Mouse (Mus musculus): ENCODE results near the gene Hsd17b2. TPM values are rescaled to one million over a fixed set of nuclear protein-coding genes. Genes with fewer than 3 reads are reported as not detected.

Gene Hsd17b2
- polyA plus RNA-seq, 1 experiment from 2014 or later = not detected

DNA sequence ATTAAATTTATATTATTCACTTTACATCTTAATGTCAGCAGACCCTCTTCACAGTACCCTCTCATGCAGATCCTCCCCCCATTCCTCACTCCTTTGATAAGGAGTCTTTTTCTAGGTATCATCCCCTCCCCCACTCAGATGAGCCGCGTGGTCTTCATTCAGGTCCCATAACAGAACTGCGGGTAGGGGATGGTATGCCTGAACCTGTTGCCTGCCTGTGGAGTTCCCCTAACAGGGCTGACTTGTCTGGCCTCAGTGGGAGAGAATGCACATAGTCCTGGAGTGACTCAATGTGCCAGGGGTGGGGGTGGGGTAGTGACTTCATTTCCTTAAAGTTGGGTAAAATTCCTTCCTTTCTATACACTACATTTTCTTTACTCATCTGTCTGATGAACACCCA, 84.7 kb downstream of the Hsd17b2 start:
- Histone ChIP-seq H3K27me3 (ENCODE audit: control insufficient read depth, insufficient read depth, low read length) (no peaks in the 10 kb centered on the region), H3K9ac (replicated peaks; ENCODE audit: low read length) (no peak overlapping the region), H3K9me3 (ENCODE audit: control insufficient read depth, low read length) (peaks cover 5% of the 10 kb centered on the region; the same call in 1 of the 2 replicates), H3K4me2 (ENCODE audit: low read length) (no peak overlapping the region), H3K4me3 (replicated peaks; ENCODE audit: low read depth, low read length) (no peak overlapping the region), H3K36me3 (ENCODE audit: control insufficient read depth, insufficient read depth, low read length) (peaks cover 31% of the 10 kb centered on the region), H3K27ac (replicated peaks; ENCODE audit: low read depth, low read length) (no peak overlapping the region), H3K4me1 (ENCODE audit: control insufficient read depth, insufficient read depth, low read length) (no peaks in the 10 kb centered on the region)
- ATAC-seq (ENCODE audit: low FRiP score, low TSS enrichment) (no peak), DNase-seq (no peak)
- WGBS = 96% methylated on average over 3 of the region's 3 CpGs

DNA sequence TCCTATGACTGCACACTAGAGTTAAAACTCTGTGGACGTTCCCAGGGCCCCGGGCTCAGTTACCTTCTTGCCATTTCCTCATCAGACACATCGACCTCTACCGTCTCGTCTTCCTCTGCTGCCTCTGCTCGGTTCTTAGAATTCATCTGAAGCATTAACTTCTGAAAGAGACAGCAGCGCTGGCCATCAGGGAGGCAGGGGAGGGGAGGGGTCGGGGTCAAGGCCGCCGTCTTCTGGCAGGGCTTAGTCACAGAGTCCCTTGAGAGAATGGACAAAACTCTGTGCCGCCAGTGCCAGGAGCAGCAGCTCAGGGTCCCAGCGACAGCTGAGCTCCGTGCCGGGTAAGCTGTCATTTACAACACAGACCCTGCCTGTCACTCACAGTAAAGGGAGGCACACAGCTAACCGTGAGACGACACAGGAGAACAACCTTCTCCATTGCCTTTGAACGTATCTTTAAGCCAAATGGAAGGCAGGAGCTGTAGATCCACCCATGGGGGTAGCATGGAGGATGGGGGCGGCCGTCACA, 91.0 kb downstream of the Hsd17b2 start:
- no peaks in the 10 kb centered on the region for H3K9me3 ChIP-seq (ENCODE audit: control insufficient read depth, low read length)
- no peaks in the 10 kb centered on the region for H3K27me3 ChIP-seq (ENCODE audit: control insufficient read depth, insufficient read depth, low read length)
- WGBS = 58% methylated on average over 19 of the region's 19 CpGs
- no peak overlapping the region for H3K4me3 ChIP-seq (replicated peaks; ENCODE audit: low read depth, low read length)
- peak; percentile 12 for DNase-seq
- no peak overlapping the region for H3K9ac ChIP-seq (replicated peaks; ENCODE audit: low read length)
- no peak overlapping the region for H3K27ac ChIP-seq (replicated peaks; ENCODE audit: low read depth, low read length)
- H3K4me1 ChIP-seq (ENCODE audit: control insufficient read depth, insufficient read depth, low read length) = no peaks in the 10 kb centered on the region
- ATAC-seq (ENCODE audit: low FRiP score, low TSS enrichment) = no peak
- H3K4me2 ChIP-seq (ENCODE audit: low read length) = no peak overlapping the region
- H3K36me3 ChIP-seq (ENCODE audit: control insufficient read depth, insufficient read depth, low read length) = peaks cover 57% of the 10 kb centered on the region

DNA sequence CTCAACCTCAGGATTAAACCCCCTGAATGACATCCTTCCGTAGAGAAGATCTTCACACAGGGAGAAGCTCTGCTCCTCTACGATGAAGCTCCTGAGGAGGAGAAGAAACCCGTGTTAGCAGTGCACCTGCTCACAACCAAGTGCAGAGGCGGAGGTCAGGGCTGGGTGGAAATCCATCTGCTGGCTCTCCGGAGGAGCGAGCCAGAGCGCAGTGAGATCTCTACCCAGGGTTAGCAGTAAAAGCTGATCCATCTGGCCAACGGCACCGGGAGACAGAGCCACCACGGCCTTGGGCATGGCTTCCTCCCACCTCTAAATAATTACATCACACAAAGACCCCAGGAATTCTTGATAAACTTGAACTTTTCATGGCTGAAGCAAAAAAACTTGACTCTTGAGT, 92.9 kb downstream of the Hsd17b2 start:
- Histone ChIP-seq H3K4me2 (ENCODE audit: low read length) (no peak overlapping the region), H3K27ac (replicated peaks; ENCODE audit: low read depth, low read length) (no peak overlapping the region), H3K36me3 (ENCODE audit: control insufficient read depth, insufficient read depth, low read length) (peaks cover 50% of the 10 kb centered on the region), H3K9me3 (ENCODE audit: control insufficient read depth, low read length) (no peaks in the 10 kb centered on the region), H3K9ac (replicated peaks; ENCODE audit: low read length) (no peak overlapping the region), H3K4me3 (replicated peaks; ENCODE audit: low read depth, low read length) (no peak overlapping the region), H3K4me1 (ENCODE audit: control insufficient read depth, insufficient read depth, low read length) (no peaks in the 10 kb centered on the region), H3K27me3 (ENCODE audit: control insufficient read depth, insufficient read depth, low read length) (no peaks in the 10 kb centered on the region)
- WGBS = 93% methylated on average over 10 of the region's 10 CpGs
- ATAC-seq (ENCODE audit: low FRiP score, low TSS enrichment) (no peak), DNase-seq (no peak)

DNA sequence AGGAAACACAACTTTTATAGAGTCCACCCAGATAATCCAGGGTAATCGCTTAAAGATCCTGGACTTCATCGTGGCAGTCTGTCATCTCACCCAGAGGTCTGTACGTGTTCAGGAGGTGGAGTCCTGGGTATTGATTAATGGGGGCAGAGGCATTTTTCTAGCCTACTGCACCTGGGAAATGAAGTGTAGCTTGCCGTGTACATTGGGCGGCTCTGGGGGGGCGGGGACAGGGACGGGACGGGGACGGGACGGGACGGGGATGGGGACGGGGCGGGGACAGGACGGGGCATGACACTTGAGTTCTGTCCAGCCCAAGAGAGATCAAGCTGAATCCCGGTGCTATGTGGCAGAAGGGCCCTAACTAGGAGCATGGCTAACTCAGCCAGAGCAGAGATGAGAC, 94.8 kb downstream of the Hsd17b2 start:
- Histone ChIP-seq H3K27ac (replicated peaks; ENCODE audit: low read depth, low read length) (no peak overlapping the region), H3K4me3 (replicated peaks; ENCODE audit: low read depth, low read length) (no peak overlapping the region), H3K27me3 (ENCODE audit: control insufficient read depth, insufficient read depth, low read length) (no peaks in the 10 kb centered on the region), H3K4me2 (ENCODE audit: low read length) (no peak overlapping the region), H3K36me3 (ENCODE audit: control insufficient read depth, insufficient read depth, low read length) (peaks cover 32% of the 10 kb centered on the region), H3K4me1 (ENCODE audit: control insufficient read depth, insufficient read depth, low read length) (peaks cover 15% of the 10 kb centered on the region), H3K9ac (replicated peaks; ENCODE audit: low read length) (no peak overlapping the region), H3K9me3 (ENCODE audit: control insufficient read depth, low read length) (no peaks in the 10 kb centered on the region)
- DNase-seq (no peak), ATAC-seq (ENCODE audit: low FRiP score, low TSS enrichment) (no peak)
- 94% methylated on average over 15 of the region's 15 CpGs for WGBS

DNA sequence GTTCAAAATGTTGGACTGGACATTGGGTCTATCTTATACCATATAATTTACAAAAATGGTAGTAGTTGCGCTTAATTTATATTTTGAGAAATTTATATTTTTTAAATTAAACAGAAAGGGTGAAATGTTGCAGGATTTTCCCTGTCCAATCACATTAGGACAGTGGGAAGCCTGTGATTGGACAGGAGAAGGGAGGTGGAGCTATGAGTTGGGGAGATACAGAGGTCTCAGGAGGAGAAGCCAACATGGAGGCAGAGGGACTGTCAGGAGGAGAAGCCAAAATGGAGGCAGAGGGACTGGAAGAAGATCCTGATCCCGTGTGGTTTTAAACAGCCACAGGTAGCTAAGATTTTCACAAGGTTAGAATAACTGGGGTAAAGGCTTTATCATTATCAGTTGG, 96.4 kb downstream of the Hsd17b2 start:
- Histone ChIP-seq H3K9me3 (ENCODE audit: control insufficient read depth, low read length) (no peaks in the 10 kb centered on the region), H3K4me1 (ENCODE audit: control insufficient read depth, insufficient read depth, low read length) (peaks cover 23% of the 10 kb centered on the region), H3K9ac (replicated peaks; ENCODE audit: low read length) (no peak overlapping the region), H3K36me3 (ENCODE audit: control insufficient read depth, insufficient read depth, low read length) (peaks cover 25% of the 10 kb centered on the region), H3K27ac (replicated peaks; ENCODE audit: low read depth, low read length) (no peak overlapping the region), H3K27me3 (ENCODE audit: control insufficient read depth, insufficient read depth, low read length) (no peaks in the 10 kb centered on the region), H3K4me2 (ENCODE audit: low read length) (no peak overlapping the region), H3K4me3 (replicated peaks; ENCODE audit: low read depth, low read length) (no peak overlapping the region)
- 99% methylated on average over 2 of the region's 2 CpGs for WGBS
- ATAC-seq (ENCODE audit: low FRiP score, low TSS enrichment) (no peak), DNase-seq (no peak)

DNA sequence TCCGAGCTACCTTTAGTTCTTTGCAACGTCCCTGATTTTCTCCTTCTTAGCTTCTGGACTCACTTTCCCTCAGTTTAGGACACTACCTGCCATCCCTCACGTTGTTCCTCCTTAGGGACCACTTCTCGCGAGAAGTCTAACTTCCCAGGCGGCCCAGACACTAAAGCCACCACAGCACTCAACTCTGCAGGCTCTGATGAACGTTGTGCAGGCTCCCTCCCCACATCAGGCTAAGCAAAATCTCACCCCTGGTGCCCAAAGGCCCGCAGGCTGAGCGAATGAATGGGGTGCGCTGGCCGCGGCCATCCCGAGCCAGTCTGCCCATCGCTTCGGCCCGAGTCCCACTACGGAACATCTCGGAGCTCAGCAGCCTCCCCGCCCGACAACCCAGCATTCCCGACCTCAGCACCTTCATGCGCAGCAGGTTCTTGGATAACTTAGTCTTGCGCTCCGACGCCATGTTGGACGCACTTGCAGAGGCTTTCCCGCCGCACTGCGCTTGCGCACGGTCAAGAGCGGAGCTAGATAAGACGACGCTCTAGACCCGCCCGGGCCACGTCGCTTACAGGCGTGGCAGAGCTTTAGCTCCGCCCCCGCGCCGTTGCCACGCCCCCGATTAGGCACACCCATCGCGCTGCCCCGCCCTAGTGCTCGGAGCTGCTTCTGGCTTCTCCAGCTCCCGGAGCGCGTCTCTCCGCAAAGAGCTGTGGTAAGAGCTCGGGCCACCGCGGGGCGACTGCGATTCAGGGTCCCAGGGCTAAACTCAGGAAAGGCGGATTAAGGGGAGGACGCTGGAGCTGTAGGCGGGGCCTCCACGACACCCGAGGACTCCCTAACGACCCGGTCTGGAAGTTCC, 100.0 kb downstream of the Hsd17b2 start, which contains the start of gene Mphosph6:
Gene Mphosph6 (minus strand): TSS at position 501 of the 856 bp plus-strand sequence.
- Histone ChIP-seq H3K27ac (replicated peaks; ENCODE audit: low read depth, low read length) (peak within 1 kb of the TSS; percentile 71), H3K9me3 (ENCODE audit: control insufficient read depth, low read length) (no peaks in the 10 kb centered on the region), H3K27me3 (ENCODE audit: control insufficient read depth, insufficient read depth, low read length) (no peaks in the 10 kb centered on the region), H3K4me3 (replicated peaks; ENCODE audit: low read depth, low read length) (peak within 1 kb of the TSS; percentile 61), H3K4me1 (ENCODE audit: control insufficient read depth, insufficient read depth, low read length) (peaks cover 23% of the 10 kb centered on the region), H3K36me3 (ENCODE audit: control insufficient read depth, insufficient read depth, low read length) (peaks cover 5% of the 10 kb centered on the region; the same call in 1 of the 2 replicates), H3K9ac (replicated peaks; ENCODE audit: low read length) (peak within 1 kb of the TSS; percentile 70), H3K4me2 (ENCODE audit: low read length) (peak within 1 kb of the TSS; percentile 67)
- DNase-seq (peak; percentile 99), ATAC-seq (ENCODE audit: low FRiP score, low TSS enrichment) (peak; percentile 98)
- WGBS = under 1% methylated on average over 65 of the region's 65 CpGs

DNA sequence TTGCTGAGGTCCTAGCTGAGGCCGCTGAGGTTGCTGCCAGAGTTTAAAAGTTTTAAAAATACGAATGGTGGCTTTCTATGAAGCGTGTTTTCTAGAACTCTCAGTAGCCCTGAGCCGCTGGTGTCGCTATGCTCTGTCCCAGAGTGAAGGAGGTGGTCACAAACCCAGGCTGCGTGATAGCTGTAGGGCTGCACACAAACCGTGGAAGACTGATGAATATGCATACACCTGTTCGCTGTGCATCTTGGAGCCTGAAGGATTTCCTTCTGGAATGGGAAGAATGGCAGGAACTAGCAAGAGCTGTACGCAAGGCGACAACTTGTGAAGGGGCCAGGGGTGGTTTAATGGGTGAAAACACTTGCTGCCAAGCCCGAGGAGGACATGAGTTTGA, 100.6 kb downstream of the Hsd17b2 start:
- peak overlapping the region; percentile 31; the same call in 1 of the 2 replicates for H3K9ac ChIP-seq (replicated peaks; ENCODE audit: low read length)
- 2% methylated on average over 11 of the region's 11 CpGs for WGBS
- peaks cover 23% of the 10 kb centered on the region for H3K4me1 ChIP-seq (ENCODE audit: control insufficient read depth, insufficient read depth, low read length)
- peaks cover 1% of the 10 kb centered on the region; the same call in 1 of the 2 replicates for H3K36me3 ChIP-seq (ENCODE audit: control insufficient read depth, insufficient read depth, low read length)
- peak overlapping the region; percentile 61 for H3K4me3 ChIP-seq (replicated peaks; ENCODE audit: low read depth, low read length)
- H3K4me2 ChIP-seq (ENCODE audit: low read length) = peak overlapping the region; percentile 67
- no peaks in the 10 kb centered on the region for H3K27me3 ChIP-seq (ENCODE audit: control insufficient read depth, insufficient read depth, low read length)
- ATAC-seq (ENCODE audit: low FRiP score, low TSS enrichment) (peak; percentile 62), DNase-seq (no peak)
- peak overlapping the region; percentile 71; the same call in 1 of the 2 replicates for H3K27ac ChIP-seq (replicated peaks; ENCODE audit: low read depth, low read length)
- H3K9me3 ChIP-seq (ENCODE audit: control insufficient read depth, low read length) = no peaks in the 10 kb centered on the region

DNA sequence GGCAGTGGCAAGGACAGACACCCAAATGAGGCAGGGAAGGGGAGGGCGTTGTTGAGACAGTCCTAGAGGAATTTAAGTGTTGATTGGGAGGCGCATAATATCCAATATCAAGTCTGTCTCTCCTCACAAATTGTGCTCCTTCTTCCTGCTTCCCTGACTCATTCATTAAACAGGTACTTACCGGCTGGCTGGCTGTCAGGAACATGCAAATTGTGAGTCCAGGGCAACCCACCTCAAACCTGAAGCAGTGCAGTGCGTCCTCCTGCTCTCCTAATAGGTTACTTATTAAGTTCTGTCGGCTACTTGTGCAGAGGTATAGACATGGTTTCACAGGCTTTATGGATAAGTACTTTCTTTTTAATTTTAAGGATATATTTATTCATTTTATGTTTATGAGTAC, 103.7 kb downstream of the Hsd17b2 start:
- Histone ChIP-seq H3K4me1 (ENCODE audit: control insufficient read depth, insufficient read depth, low read length) (peaks cover 16% of the 10 kb centered on the region), H3K4me2 (ENCODE audit: low read length) (no peak overlapping the region), H3K9ac (replicated peaks; ENCODE audit: low read length) (no peak overlapping the region), H3K4me3 (replicated peaks; ENCODE audit: low read depth, low read length) (no peak overlapping the region), H3K27me3 (ENCODE audit: control insufficient read depth, insufficient read depth, low read length) (no peaks in the 10 kb centered on the region), H3K9me3 (ENCODE audit: control insufficient read depth, low read length) (no peaks in the 10 kb centered on the region), H3K27ac (replicated peaks; ENCODE audit: low read depth, low read length) (no peak overlapping the region), H3K36me3 (ENCODE audit: control insufficient read depth, insufficient read depth, low read length) (no peaks in the 10 kb centered on the region)
- DNase-seq (no peak), ATAC-seq (ENCODE audit: low FRiP score, low TSS enrichment) (no peak)
- WGBS = 86% methylated on average over 5 of the region's 5 CpGs

Data from midbrain, embryonic 14.5 days (tissue).